Mouse (Mus musculus): ENCODE results near the gene Gucy1b1.

GRCm38 (mm10) chr3:82029229-82029628 lies 45.3 kb downstream of the Gucy1b1 start:
- TF ChIP-seq GATA1 (IDR thresholded peaks at IDR 0.05; ENCODE audit: borderline replicate concordance, low read length) (no peak), FLI1 (IDR thresholded peaks at IDR 0.05; ENCODE audit: low read length) (no peak)
